Mouse (Mus musculus) stomach, postnatal 0 days (tissue): ENCODE measurements around the gene Cadm1. TPM values are rescaled to one million over a fixed set of nuclear protein-coding genes. Genes with fewer than 3 reads are reported as not detected.
A peak's percentile ranks its signal among the peaks of the same experiment; 100 is the strongest.

Experiments
- ATAC-seq: fragments of 200-750 bp; cut with Nextera tagmentation; 2 replicates; pipeline ENCODE4 v1.8.0; 2017; ENCODE audit not compliant: low FRiP score, low TSS enrichment
- DNase-seq: peaks from one replicate; pipeline ENCODE4 v3.0.0-alpha.2; 2016; ENCODE audit warnings: low spot score
- H3K27ac ChIP-seq: fragments of 300-500 bp; sonication (generic); replicated peaks from 2 replicates; pipeline ENCODE4 v1.5.1; 2014; ENCODE audit warnings: mild to moderate bottlenecking, control low read depth
- H3K27me3 ChIP-seq: fragments of 300-500 bp; sonication (generic); 2 replicates; pipeline ENCODE4 v1.6.1; 2014; ENCODE audit warnings: low read length; ENCODE audit not compliant: control insufficient read depth, insufficient read depth
- H3K36me3 ChIP-seq: fragments of 300-500 bp; sonication (generic); 2 replicates; pipeline ENCODE4 v1.6.1; 2014; ENCODE audit warnings: low read length, mixed read lengths; ENCODE audit not compliant: control insufficient read depth, insufficient read depth
- H3K4me1 ChIP-seq: fragments of 300-500 bp; sonication (generic); replicated peaks from 2 replicates; pipeline ENCODE4 v1.6.1; 2014; ENCODE audit warnings: antibody characterized with exemption; ENCODE audit not compliant: control insufficient read depth, insufficient read depth
- H3K4me2 ChIP-seq: fragments of 300-500 bp; sonication (generic); replicated peaks from 2 replicates; pipeline ENCODE4 v1.6.1; 2014; ENCODE audit warnings: low read depth, mild to moderate bottlenecking, control low read depth, moderate library complexity
- H3K4me3 ChIP-seq: fragments of 300-500 bp; sonication (generic); 2 replicates; pipeline ENCODE4 v1.5.1; 2014; ENCODE audit warnings: low read depth, low read length, control low read depth
- H3K9ac ChIP-seq: fragments of 300-500 bp; sonication (generic); 2 replicates; pipeline ENCODE4 v1.6.1; 2014; ENCODE audit warnings: mild to moderate bottlenecking, low read length, control low read depth, mixed read lengths
- H3K9me3 ChIP-seq: fragments of 300-500 bp; sonication (generic); 2 replicates; pipeline ENCODE4 v1.6.1; 2016; ENCODE audit warnings: low read length; ENCODE audit not compliant: control insufficient read depth
- CTCF ChIP-seq: IDR thresholded peaks from 2 replicates; pipeline ENCODE4 v1.5.1; 2016; ENCODE audit warnings: antibody characterized with exemption, low read depth, mild to moderate bottlenecking, moderate library complexity
- EP300 ChIP-seq: optimal IDR thresholded peaks from 2 replicates; pipeline ENCODE3; 2016; ENCODE audit warnings: antibody characterized with exemption
- WGBS: fragments of 180-500 bp; shearing (Covaris S2); extraction: QIAGEN DNeasy Blood & Tissue Kit; methylation state at CpG from one replicate; pipeline ENCODE4 v1.1.7; 2014; 5-methylcytosine and 5-hydroxymethylcytosine counted together
- polyA plus RNA-seq: library from polyadenylated mRNA; unstranded; fragments of >200 nt; fragmentation: Nextera tagmentation; extraction: Ambion mirVana; gene quantifications from 2 replicates; pipeline ENCODE4 v1.2.1, GENCODE M21; 2015

The Cadm1 gene
- polyA plus RNA-seq = 18.3 and 20.0 TPM in 2 replicates

DNA sequence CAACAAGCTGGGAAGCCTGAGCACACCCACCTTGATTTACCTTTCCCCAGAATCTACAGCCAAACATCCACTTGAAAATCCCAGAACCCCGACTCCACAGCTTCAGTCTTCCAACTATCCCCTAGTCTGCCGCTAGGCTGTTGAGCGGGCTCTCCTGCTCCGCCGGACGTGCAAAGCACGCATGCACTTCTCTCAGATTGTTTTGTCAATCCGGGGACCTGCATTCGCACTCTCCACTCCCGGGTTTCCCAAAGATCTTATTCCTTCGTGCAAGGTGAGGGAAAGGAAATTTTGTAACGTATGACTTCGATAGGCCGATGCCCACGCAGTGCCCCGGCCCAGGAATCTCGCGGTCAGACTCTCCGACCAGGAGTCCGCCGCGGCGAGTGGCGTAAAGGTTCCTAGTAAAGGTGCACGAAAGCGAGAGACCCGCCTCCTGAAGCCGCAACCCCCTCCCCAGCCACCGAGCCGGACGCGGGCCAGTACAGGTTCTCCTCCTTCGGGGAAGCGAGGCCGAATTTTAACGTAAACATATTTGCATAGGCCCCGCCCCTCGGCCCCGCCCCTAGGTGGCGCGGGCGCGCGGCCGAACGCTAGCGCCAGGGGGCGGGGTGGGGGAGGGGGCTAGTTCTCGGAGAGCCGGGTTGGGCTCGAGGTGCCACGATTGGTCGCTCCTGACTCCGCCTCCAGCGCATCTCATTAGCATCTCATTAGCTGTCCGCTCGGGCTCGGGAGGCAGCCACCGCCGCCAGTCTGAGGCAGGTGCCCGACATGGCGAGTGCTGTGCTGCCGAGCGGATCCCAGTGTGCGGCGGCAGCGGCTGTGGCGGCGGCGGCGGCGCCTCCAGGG, at the start of gene Cadm1:
Gene Cadm1, plus strand, starts transcription at position 572 of the 849 bp plus-strand sequence.
- peak within 1 kb of the TSS; percentile 70 for H3K27ac ChIP-seq
- TF ChIP-seq CTCF (peak; percentile 73), EP300 (no peak)
- H3K4me3 ChIP-seq = peak within 1 kb of the TSS; percentile 55
- peaks cover 5% of the 10 kb centered on the region; the same call in 1 of the 2 replicates for H3K4me1 ChIP-seq
- H3K9me3 ChIP-seq = no peaks in the 10 kb centered on the region
- H3K4me2 ChIP-seq = peak within 1 kb of the TSS; percentile 99
- no peaks in the 10 kb centered on the region for H3K27me3 ChIP-seq
- H3K9ac ChIP-seq = peak within 1 kb of the TSS; percentile 64
- H3K36me3 ChIP-seq = no peaks in the 10 kb centered on the region
- WGBS = under 1% methylated on average over 64 of the region's 72 CpGs
- peak; percentile 99 for ATAC-seq
- DNase-seq = peak; percentile 99

DNA sequence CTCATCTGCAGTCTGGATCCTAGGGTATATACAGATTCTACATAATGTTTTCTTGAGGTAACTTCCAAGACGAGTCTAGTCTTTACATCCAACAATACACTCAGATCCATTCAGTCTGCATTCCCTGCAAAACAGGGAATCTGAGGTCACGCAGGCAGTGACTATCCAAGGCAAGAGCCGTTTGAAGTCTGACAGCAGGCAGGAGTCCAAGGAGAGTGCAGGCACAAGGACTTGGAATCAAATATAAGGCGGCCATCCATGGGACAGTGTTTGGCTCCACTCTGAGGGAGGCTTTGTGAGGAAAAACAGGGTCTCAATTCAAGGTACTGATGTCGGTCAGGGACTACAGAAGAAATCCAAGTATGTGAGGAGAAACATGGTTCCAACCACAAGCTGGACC, 45.5 kb upstream of the Cadm1 start:
- 64% methylated on average over 5 of the region's 5 CpGs for WGBS
- TF ChIP-seq CTCF = no peak
- no peak for TF ChIP-seq EP300
- Histone ChIP-seq H3K27me3 (no peaks in the 10 kb centered on the region), H3K4me1 (no peaks in the 10 kb centered on the region), H3K4me3 (no peak overlapping the region), H3K27ac (no peak overlapping the region), H3K9ac (no peak overlapping the region), H3K36me3 (no peaks in the 10 kb centered on the region), H3K9me3 (no peaks in the 10 kb centered on the region), H3K4me2 (no peak overlapping the region)
- no peak for DNase-seq
- no peak for ATAC-seq

DNA sequence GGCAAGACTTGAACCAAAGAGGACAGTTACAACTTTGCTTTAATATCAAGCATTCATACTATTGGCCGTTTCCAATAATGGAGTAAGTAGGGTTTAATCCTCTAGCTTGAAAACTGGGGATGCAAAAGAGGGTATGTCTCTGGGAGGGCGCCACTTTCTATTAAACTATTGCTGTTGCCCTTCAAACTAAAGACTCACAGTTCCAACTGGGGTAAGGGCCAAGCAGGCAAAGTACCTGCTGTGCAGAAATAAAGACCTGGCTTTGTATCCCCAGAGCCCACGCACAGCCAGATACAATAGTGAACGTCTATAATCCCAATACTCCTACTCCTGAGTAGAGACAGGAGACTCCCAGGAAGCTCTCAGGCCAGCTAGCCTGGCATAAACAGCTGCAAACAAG, 44.8 kb upstream of the Cadm1 start:
- TF ChIP-seq CTCF (no peak), EP300 (no peak)
- no peaks in the 10 kb centered on the region for H3K27me3 ChIP-seq
- H3K27ac ChIP-seq = no peak overlapping the region
- no peaks in the 10 kb centered on the region for H3K4me1 ChIP-seq
- H3K36me3 ChIP-seq = no peaks in the 10 kb centered on the region
- no peak overlapping the region for H3K4me2 ChIP-seq
- no peak overlapping the region for H3K4me3 ChIP-seq
- no peak for DNase-seq
- WGBS = 81% methylated on average over 4 of the region's 4 CpGs
- no peak overlapping the region for H3K9ac ChIP-seq
- no peaks in the 10 kb centered on the region for H3K9me3 ChIP-seq
- ATAC-seq = no peak

DNA sequence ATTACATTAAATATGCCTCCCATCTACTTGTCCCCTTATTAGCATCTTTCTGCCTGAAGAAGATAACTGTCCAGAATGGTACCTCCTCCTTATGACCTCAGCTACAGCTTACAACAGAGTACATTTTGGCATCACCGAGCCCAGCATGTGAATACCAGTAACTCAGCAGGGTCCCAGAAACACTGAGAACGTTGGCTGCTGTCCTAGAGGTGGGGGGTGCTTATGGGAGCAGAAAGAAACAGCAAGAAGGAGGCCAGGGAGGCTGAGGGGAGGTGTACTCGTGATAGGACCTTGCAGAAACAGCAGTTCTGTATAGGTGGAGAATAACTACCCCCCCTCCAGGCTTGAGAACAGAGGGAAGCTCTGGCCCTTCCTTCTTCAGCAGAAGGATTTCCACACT, 30.2 kb upstream of the Cadm1 start:
- ATAC-seq (no peak), DNase-seq (no peak)
- TF ChIP-seq EP300 (no peak), CTCF (no peak)
- no peaks in the 10 kb centered on the region for H3K9me3 ChIP-seq
- no peaks in the 10 kb centered on the region for H3K36me3 ChIP-seq
- no peak overlapping the region for H3K27ac ChIP-seq
- no peak overlapping the region for H3K4me2 ChIP-seq
- H3K4me1 ChIP-seq = no peaks in the 10 kb centered on the region
- WGBS = 38% methylated on average over 3 of the region's 3 CpGs
- H3K9ac ChIP-seq = no peak overlapping the region
- H3K27me3 ChIP-seq = no peaks in the 10 kb centered on the region
- no peak overlapping the region for H3K4me3 ChIP-seq

DNA sequence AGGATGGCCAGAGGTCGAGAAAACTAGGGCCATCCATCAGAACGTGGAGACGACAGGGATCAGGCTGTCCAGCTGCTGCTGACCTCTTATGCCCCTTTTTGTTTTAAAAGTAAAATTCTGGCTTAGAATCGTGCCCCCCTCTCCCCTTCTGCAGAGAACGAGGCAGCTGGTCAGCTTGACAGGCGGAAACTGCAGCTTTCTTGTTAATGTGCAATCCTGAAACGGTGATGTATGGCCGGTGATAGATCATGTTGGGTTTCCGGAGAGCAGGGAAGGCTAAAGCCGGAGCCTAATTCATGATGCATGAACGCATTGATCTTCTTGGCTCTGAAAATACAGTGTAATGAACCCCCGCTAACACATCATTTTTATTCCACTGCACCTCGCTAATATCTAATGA, 24.0 kb upstream of the Cadm1 start:
- no peak overlapping the region for H3K27ac ChIP-seq
- ATAC-seq = no peak
- H3K4me2 ChIP-seq = no peak overlapping the region
- H3K36me3 ChIP-seq = no peaks in the 10 kb centered on the region
- H3K27me3 ChIP-seq = no peaks in the 10 kb centered on the region
- TF ChIP-seq CTCF (no peak), EP300 (no peak)
- DNase-seq = no peak
- no peak overlapping the region for H3K4me3 ChIP-seq
- no peak overlapping the region for H3K9ac ChIP-seq
- no peaks in the 10 kb centered on the region for H3K4me1 ChIP-seq
- no peaks in the 10 kb centered on the region for H3K9me3 ChIP-seq
- WGBS = 35% methylated on average over 13 of the region's 13 CpGs

DNA sequence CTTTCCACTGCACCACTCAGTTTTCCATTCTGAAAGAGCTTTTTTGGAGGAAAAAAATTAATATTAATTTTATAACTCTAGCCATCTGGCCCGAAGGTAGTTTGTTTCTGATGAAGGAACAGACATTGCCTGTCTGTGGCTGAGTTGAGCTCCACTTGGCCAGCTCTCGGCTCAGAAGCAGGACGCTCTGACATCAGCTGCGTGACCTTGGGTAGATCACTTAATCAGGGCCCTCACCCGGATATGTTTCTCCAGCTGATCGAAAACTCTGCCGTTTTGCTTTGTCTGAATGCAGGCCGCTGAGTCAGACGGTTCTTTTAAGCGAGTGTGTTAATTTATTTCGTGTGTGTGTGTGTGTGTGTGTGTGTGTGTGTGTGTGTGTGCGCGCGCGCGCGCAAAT, 23.1 kb upstream of the Cadm1 start:
- no peak overlapping the region for H3K27ac ChIP-seq
- 80% methylated on average over 17 of the region's 17 CpGs for WGBS
- ATAC-seq (no peak), DNase-seq (no peak)
- no peaks in the 10 kb centered on the region for H3K27me3 ChIP-seq
- no peak overlapping the region for H3K4me2 ChIP-seq
- H3K4me1 ChIP-seq = no peaks in the 10 kb centered on the region
- H3K4me3 ChIP-seq = no peak overlapping the region
- H3K9me3 ChIP-seq = no peaks in the 10 kb centered on the region
- TF ChIP-seq CTCF (no peak), EP300 (no peak)
- H3K36me3 ChIP-seq = no peaks in the 10 kb centered on the region
- H3K9ac ChIP-seq = no peak overlapping the region
